Mouse (Mus musculus): ENCODE results near the gene Nppa. TPM values are rescaled to one million over a fixed set of nuclear protein-coding genes. Genes with fewer than 3 reads are reported as not detected.
A peak's percentile ranks its signal among the peaks of the same experiment; 100 is the strongest.
"Not testable (repeated sequence)": the region's sequence is repeated elsewhere in the genome, so short reads cannot be mapped to it uniquely, and the experiment has no call there.

The Nppa gene
- polyA plus RNA-seq, 1 experiment from 2014 or later, result 1.4 TPM

DNA sequence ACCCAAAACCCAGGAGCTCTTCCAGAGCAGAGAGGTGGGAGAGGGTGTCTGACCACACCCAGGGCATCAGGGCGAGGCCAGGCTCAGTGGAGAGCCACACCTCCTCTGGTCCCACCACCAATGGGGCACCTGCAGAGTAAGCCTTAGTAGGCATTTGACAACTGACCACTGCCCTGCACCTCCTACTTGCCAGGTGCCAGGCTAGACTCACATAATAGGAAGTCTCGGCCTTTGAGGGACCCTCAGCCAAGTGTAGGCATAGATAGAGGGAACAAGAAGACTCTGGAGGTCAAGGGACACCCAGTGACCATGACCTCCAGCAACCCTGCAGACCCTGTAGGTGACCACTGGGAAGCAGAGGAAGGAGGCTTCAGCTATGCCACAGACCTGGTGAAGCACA lies 43.6 kb downstream of the Nppa start:
- Histone ChIP-seq H3K27me3 (replicated peaks; ENCODE audit: control insufficient read depth, insufficient read depth, low read length) (no peaks in the 10 kb centered on the region), H3K4me3 (ENCODE audit: low read depth, low read length) (no peak overlapping the region), H3K4me1 (replicated peaks; ENCODE audit: control insufficient read depth, insufficient read depth, low read length) (peaks cover 11% of the 10 kb centered on the region; the same call in 1 of the 2 replicates), H3K4me2 (replicated peaks; ENCODE audit: low read depth) (no peak overlapping the region), H3K9ac (ENCODE audit: low read depth, low read length) (no peak overlapping the region), H3K36me3 (ENCODE audit: control insufficient read depth, insufficient read depth) (peaks cover 33% of the 10 kb centered on the region), H3K9me3 (ENCODE audit: control insufficient read depth) (no peaks in the 10 kb centered on the region), H3K27ac (ENCODE audit: low read depth, low read length) (no peak overlapping the region)
- WGBS, result 90% methylated on average over 2 of the region's 2 CpGs
- ATAC-seq, result no peak
- no peak for TF ChIP-seq CTCF (IDR thresholded peaks at IDR 0.05; ENCODE audit: low read depth)

- no peaks in the 10 kb centered on the region for H3K27me3 ChIP-seq (replicated peaks; ENCODE audit: control insufficient read depth, insufficient read depth, low read length)
- no peak overlapping the region for H3K4me3 ChIP-seq (ENCODE audit: low read depth, low read length)
- H3K4me2 ChIP-seq (replicated peaks; ENCODE audit: low read depth), result no peak overlapping the region
- H3K36me3 ChIP-seq (ENCODE audit: control insufficient read depth, insufficient read depth), result peaks cover 43% of the 10 kb centered on the region
- no peak overlapping the region; the same call in 1 of the 2 replicates for H3K27ac ChIP-seq (ENCODE audit: low read depth, low read length)
- H3K9me3 ChIP-seq (ENCODE audit: control insufficient read depth), result no peaks in the 10 kb centered on the region
- no peak overlapping the region for H3K9ac ChIP-seq (ENCODE audit: low read depth, low read length)
- no peak for TF ChIP-seq CTCF (IDR thresholded peaks at IDR 0.05; ENCODE audit: low read depth)
- no peak for ATAC-seq
- WGBS, result 57% methylated on average over 4 of the region's 4 CpGs
- no peaks in the 10 kb centered on the region for H3K4me1 ChIP-seq (replicated peaks; ENCODE audit: control insufficient read depth, insufficient read depth, low read length)
These were observed 46.0 kb downstream of the Nppa start for GRCm38 (mm10) chr4:148046450-148047031.

GRCm38 (mm10) chr4:148050396-148050914 lies 49.9 kb downstream of the Nppa start:
- Histone ChIP-seq H3K27ac (ENCODE audit: low read depth, low read length) (peak overlapping the region; percentile 75), H3K36me3 (ENCODE audit: control insufficient read depth, insufficient read depth) (peaks cover 67% of the 10 kb centered on the region)
- 67% methylated on average over 3 of the region's 3 CpGs for WGBS
- peak; percentile 76 for ATAC-seq
- not testable (repeated sequence) for H3K4me2 ChIP-seq (replicated peaks; ENCODE audit: low read depth); H3K4me1 ChIP-seq (replicated peaks; ENCODE audit: control insufficient read depth, insufficient read depth, low read length); H3K27me3 ChIP-seq (replicated peaks; ENCODE audit: control insufficient read depth, insufficient read depth, low read length); H3K9ac ChIP-seq (ENCODE audit: low read depth, low read length); H3K9me3 ChIP-seq (ENCODE audit: control insufficient read depth); H3K4me3 ChIP-seq (ENCODE audit: low read depth, low read length)

DNA sequence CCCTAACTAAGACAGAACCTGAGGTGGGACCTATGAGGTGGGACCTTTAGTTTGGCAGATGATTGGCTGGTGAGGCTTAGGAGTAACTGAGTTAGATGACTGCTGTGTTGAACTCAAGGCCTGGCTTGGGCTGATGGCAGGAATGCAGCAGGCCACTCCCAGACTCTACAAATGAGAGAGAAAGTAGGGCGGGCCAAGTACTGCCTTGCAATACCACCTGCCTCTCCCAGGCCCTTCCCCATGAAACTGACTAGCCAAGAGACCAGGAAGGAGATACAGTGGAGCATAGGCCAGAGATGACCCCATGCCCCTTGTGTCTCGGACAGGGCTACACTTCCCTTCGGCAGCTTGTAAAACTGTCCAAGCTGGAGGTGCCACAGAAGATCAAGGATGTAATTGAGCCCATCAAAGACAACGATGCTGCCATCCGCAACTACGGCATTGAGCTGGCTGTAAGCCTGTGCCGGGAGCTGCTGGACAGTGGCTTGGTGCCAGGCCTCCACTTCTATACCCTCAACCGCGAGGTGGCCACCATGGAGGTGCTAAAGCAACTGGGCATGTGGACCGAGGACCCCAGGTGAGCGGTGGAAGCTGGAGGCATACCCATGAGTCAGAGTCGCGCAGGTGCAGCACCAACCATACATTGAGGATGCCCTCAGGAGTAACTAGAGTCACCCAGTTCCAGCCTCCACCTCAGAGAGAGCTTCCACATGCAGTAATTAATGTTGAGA lies 50.7 kb downstream of the Nppa start:
- Histone ChIP-seq H3K9me3 (ENCODE audit: control insufficient read depth) (no peaks in the 10 kb centered on the region), H3K36me3 (ENCODE audit: control insufficient read depth, insufficient read depth) (peaks cover 69% of the 10 kb centered on the region), H3K27ac (ENCODE audit: low read depth, low read length) (peak overlapping the region; percentile 37), H3K4me2 (replicated peaks; ENCODE audit: low read depth) (no peak overlapping the region), H3K9ac (ENCODE audit: low read depth, low read length) (no peak overlapping the region), H3K4me3 (ENCODE audit: low read depth, low read length) (no peak overlapping the region), H3K4me1 (replicated peaks; ENCODE audit: control insufficient read depth, insufficient read depth, low read length) (no peaks in the 10 kb centered on the region), H3K27me3 (replicated peaks; ENCODE audit: control insufficient read depth, insufficient read depth, low read length) (no peaks in the 10 kb centered on the region)
- TF ChIP-seq CTCF (IDR thresholded peaks at IDR 0.05; ENCODE audit: low read depth), result no peak
- WGBS, result 85% methylated on average over 13 of the region's 13 CpGs
- ATAC-seq, result peak; percentile 56

Other genes with a start within 250 kb of the Nppa start
- 16.2 and 17.9 TPM in 2 replicates for gene Zfp984, start 190.9 kb upstream of the Nppa start, polyA plus RNA-seq (2015; fragmentation: Nextera tagmentation; extraction: Ambion mirVana)
- 3.4 and 3.6 TPM in 2 replicates for gene Zfp933, start 152.4 kb upstream of the Nppa start, polyA plus RNA-seq (2015; fragmentation: Nextera tagmentation; extraction: Ambion mirVana)
- gene Miip, start 131.9 kb upstream of the Nppa start, polyA plus RNA-seq (2015; fragmentation: Nextera tagmentation; extraction: Ambion mirVana), result 10.0 and 13.3 TPM in 2 replicates
- gene Fv1, start 131.7 kb upstream of the Nppa start, polyA plus RNA-seq (2015; fragmentation: Nextera tagmentation; extraction: Ambion mirVana), result 1.3 and 1.8 TPM in 2 replicates
- gene Mfn2, start 96.0 kb upstream of the Nppa start, polyA plus RNA-seq (2015; fragmentation: Nextera tagmentation; extraction: Ambion mirVana), result 44.2 and 46.9 TPM in 2 replicates
- gene Plod1, start 64.0 kb upstream of the Nppa start, polyA plus RNA-seq (2015; fragmentation: Nextera tagmentation; extraction: Ambion mirVana), result 28.0 and 28.8 TPM in 2 replicates
- gene 2510039O18Rik, start 59.8 kb upstream of the Nppa start, polyA plus RNA-seq (2015; fragmentation: Nextera tagmentation; extraction: Ambion mirVana), result 25.7 and 26.3 TPM in 2 replicates
- not detected in 2 replicates for gene Nppb, start 14.9 kb upstream of the Nppa start, polyA plus RNA-seq (2015; fragmentation: Nextera tagmentation; extraction: Ambion mirVana)
- 2.5 and 3.1 TPM in 2 replicates for gene Clcn6, start 38.1 kb downstream of the Nppa start, polyA plus RNA-seq (2015; fragmentation: Nextera tagmentation; extraction: Ambion mirVana)
- 11.7 and 12.6 TPM in 2 replicates for gene Mthfr, start 38.4 kb downstream of the Nppa start, polyA plus RNA-seq (2015; fragmentation: Nextera tagmentation; extraction: Ambion mirVana)
- 27.7 and 31.3 TPM in 2 replicates for gene Agtrap, start 87.3 kb downstream of the Nppa start, polyA plus RNA-seq (2015; fragmentation: Nextera tagmentation; extraction: Ambion mirVana)
- gene Mad2l2, start 129.7 kb downstream of the Nppa start, polyA plus RNA-seq (2015; fragmentation: Nextera tagmentation; extraction: Ambion mirVana), result 22.6 and 24.9 TPM in 2 replicates
- 0.03 and 0.05 TPM in 2 replicates for gene Draxin, start 130.0 kb downstream of the Nppa start, polyA plus RNA-seq (2015; fragmentation: Nextera tagmentation; extraction: Ambion mirVana)
- gene Fbxo6, start 151.4 kb downstream of the Nppa start, polyA plus RNA-seq (2015; fragmentation: Nextera tagmentation; extraction: Ambion mirVana), result 55.4 and 60.6 TPM in 2 replicates
- 7.7 and 9.3 TPM in 2 replicates for gene Fbxo44, start 159.8 kb downstream of the Nppa start, polyA plus RNA-seq (2015; fragmentation: Nextera tagmentation; extraction: Ambion mirVana)
- 0.44 and 0.76 TPM in 2 replicates for gene Fbxo2, start 159.9 kb downstream of the Nppa start, polyA plus RNA-seq (2015; fragmentation: Nextera tagmentation; extraction: Ambion mirVana)

All from intestine, postnatal 0 days (tissue).